Mouse (Mus musculus) lung, embryonic 14.5 days (tissue): Measurements from ENCODE around the gene Inhba. TPM values are rescaled to one million over a fixed set of nuclear protein-coding genes. Genes with fewer than 3 reads are reported as not detected.

Experiments used
- ATAC-seq: fragments of 200-750 bp; cut with Nextera tagmentation; 2 replicates; pipeline ENCODE4 v1.8.0; 2017; ENCODE audit warnings: mild to moderate bottlenecking, moderate TSS enrichment, moderate library complexity; ENCODE audit not compliant: insufficient read depth
- DNase-seq: peaks from one replicate; pipeline ENCODE4 v3.0.0-alpha.2; 2015
- H3K27ac ChIP-seq: fragments of 300-500 bp; sonication (generic); 2 replicates; pipeline ENCODE4 v1.5.1; 2014; ENCODE audit warnings: low read depth, mild to moderate bottlenecking, moderate library complexity
- H3K27me3 ChIP-seq: fragments of 300-500 bp; sonication (generic); 2 replicates; pipeline ENCODE4 v1.6.1; 2014; ENCODE audit warnings: low read length, control low read depth; ENCODE audit not compliant: insufficient read depth
- H3K36me3 ChIP-seq: fragments of 300-500 bp; sonication (generic); 2 replicates; pipeline ENCODE4 v1.6.1; 2014; ENCODE audit warnings: control low read depth; ENCODE audit not compliant: insufficient read depth
- H3K4me1 ChIP-seq: fragments of 300-500 bp; sonication (generic); 2 replicates; pipeline ENCODE4 v1.6.1; 2014; ENCODE audit warnings: antibody characterized with exemption, control low read depth; ENCODE audit not compliant: insufficient read depth
- H3K4me2 ChIP-seq: fragments of 300-500 bp; sonication (generic); 2 replicates; pipeline ENCODE4 v1.6.1; 2014; ENCODE audit warnings: mild to moderate bottlenecking
- H3K4me3 ChIP-seq: fragments of 300-500 bp; sonication (generic); 2 replicates; pipeline ENCODE4 v1.5.1; 2014; ENCODE audit warnings: low read depth, low read length
- H3K9ac ChIP-seq: fragments of 300-500 bp; sonication (generic); 2 replicates; pipeline ENCODE4 v1.6.1; 2014
- H3K9me3 ChIP-seq: fragments of 300-500 bp; sonication (generic); 2 replicates; pipeline ENCODE4 v1.6.1; 2016; ENCODE audit warnings: low read depth, low read length, control low read depth
- CTCF ChIP-seq: IDR thresholded peaks from 2 replicates; pipeline ENCODE4 v1.5.1; 2016; ENCODE audit warnings: antibody characterized with exemption, low read depth
- WGBS: fragments of 180-500 bp; shearing (Covaris S2); extraction: QIAGEN DNeasy Blood & Tissue Kit; methylation state at CpG from one replicate; pipeline ENCODE4 v1.1.7; 2014; 5-methylcytosine and 5-hydroxymethylcytosine counted together
- polyA plus RNA-seq: library from polyadenylated mRNA; unstranded; fragments of >200 nt; fragmentation: Nextera tagmentation; extraction: Ambion mirVana; gene quantifications from 2 replicates; pipeline ENCODE4 v1.2.1, GENCODE M21; 2014

Gene Inhba
- 3.1 and 3.2 TPM in 2 replicates for polyA plus RNA-seq

DNA sequence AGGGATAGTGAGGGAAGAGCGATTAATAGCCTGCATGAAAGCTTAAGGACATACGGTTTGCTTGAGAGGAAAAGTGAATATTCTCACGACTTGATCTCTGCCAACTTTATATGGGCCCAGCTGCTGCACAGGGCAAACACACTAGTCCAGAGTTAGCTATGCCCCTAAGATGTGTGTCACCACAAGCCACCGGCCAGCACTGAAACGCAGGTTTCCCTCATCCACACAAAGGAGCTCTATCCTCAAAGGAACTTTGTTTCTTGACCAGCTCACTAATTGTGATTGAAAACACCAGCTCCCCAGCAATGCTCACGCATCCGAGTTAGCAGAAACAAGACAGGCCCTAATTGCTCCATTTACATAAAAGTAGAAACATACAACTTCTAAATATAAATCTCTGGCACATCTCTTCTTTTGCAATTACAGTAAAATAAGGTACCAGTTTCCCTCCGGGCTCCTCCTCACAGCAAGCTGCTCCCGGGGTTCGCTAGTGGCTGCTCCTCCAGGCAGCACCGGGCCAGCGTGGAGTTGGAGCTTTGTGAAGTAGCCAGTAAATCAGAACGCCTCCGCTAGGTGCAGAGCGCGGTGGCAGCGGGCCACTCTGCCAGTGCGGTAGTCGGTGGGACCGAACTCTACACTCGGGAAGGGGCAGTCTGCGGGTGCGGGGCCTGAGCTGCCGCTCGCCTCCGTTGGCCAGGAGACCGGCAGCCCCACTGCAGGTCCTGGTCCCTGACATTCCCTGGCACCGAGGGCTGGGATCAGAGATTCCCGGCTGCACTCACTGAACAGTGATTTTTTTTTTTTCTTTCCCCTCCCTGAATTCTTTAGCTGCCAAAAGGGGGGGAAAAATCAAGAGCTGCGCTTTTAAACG, at the start of gene Inhba:
Gene Inhba, plus strand, starts transcription at position 480 of the 871 bp plus-strand sequence.
- DNase-seq (peak; percentile 69), ATAC-seq (peak; percentile 65)
- Histone ChIP-seq H3K36me3 (no peaks in the 10 kb centered on the region), H3K4me2 (peak within 1 kb of the TSS; percentile 87), H3K4me3 (peak within 1 kb of the TSS; percentile 48), H3K27me3 (no peaks in the 10 kb centered on the region), H3K9ac (peak within 1 kb of the TSS; percentile 60), H3K9me3 (no peaks in the 10 kb centered on the region), H3K27ac (0 out of 2 replicates have a peak within 1 kb of the TSS, but pooled peaks have one; percentile 18), H3K4me1 (no peaks in the 10 kb centered on the region; the same call in 1 of the 2 replicates)
- TF ChIP-seq CTCF, result no peak
- 9% methylated on average over 31 of the region's 31 CpGs for WGBS

DNA sequence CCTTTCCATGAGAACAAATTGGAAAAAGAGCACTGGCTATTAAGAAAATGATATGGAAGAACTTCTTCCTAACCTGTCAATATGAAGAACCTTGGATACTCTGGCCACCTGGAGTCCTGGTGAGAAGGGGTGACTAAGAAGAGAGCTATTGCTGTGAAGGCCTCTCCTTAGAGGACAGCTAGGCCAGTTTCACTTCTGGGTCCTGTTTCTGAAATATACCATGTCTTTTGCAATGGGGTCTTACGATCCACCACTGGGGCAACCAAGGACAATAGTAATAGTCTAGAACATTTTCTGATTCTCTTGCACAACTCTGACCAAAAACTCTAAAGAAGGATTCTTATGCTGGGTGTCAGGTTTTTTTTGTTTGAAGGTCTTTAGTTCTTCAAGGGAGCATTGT, 35.1 kb upstream of the Inhba start:
- no peaks in the 10 kb centered on the region for H3K36me3 ChIP-seq
- no peaks in the 10 kb centered on the region for H3K4me1 ChIP-seq
- no peak overlapping the region for H3K4me2 ChIP-seq
- ATAC-seq (no peak), DNase-seq (no peak)
- no peak for TF ChIP-seq CTCF
- H3K27me3 ChIP-seq, result no peaks in the 10 kb centered on the region
- H3K9ac ChIP-seq, result no peak overlapping the region
- 90% methylated on average over 1 of the region's 1 CpGs for WGBS
- H3K9me3 ChIP-seq, result no peaks in the 10 kb centered on the region
- H3K27ac ChIP-seq, result no peak overlapping the region
- H3K4me3 ChIP-seq, result no peak overlapping the region

DNA sequence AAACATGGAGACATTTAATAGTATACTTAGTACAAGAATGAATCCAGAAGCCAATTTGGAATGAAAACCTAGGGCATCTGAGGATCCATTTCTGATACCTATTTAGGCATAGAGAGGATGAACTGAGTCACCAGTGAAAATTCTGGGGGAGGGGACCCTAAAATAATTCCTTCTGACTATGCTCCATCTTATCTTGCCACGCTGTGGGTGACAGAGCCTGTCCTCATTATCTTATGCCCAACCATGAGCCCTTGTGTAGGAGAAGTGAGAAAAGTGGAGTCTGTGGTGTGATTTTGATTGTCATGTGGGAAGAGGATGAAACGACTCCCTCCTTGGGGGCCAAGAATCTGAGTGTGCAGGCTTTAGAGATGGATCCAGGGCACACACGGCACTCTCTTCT, 32.1 kb upstream of the Inhba start:
- H3K9ac ChIP-seq, result no peak overlapping the region
- no peak for TF ChIP-seq CTCF
- no peaks in the 10 kb centered on the region for H3K4me1 ChIP-seq
- 66% methylated on average over 3 of the region's 3 CpGs for WGBS
- no peak overlapping the region for H3K27ac ChIP-seq
- H3K4me3 ChIP-seq, result no peak overlapping the region
- H3K4me2 ChIP-seq, result no peak overlapping the region
- H3K27me3 ChIP-seq, result no peaks in the 10 kb centered on the region
- no peak for DNase-seq
- ATAC-seq, result no peak
- no peaks in the 10 kb centered on the region for H3K9me3 ChIP-seq
- no peaks in the 10 kb centered on the region for H3K36me3 ChIP-seq

DNA sequence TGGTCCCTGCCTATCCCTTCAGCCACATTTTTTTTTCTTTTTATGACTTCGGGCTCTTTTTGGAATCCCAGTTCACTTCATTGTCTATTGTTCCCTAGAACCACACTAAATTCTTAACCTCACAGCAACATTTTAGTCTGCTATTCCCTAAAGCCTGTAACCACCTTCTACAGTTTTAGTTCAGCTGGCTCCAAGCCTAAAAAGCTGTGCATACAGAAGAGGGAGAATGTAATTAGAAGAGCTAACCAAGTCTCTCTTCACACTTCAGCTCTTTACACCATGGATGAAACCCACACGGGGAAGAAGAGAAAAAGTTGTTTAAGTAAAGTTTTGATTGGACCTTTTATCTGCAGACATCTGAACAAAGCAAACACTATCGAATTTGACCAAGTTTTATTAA, 29.6 kb upstream of the Inhba start:
- whole genome bisulfite sequencing, result 65% methylated on average over 3 of the region's 3 CpGs
- no peak for TF ChIP-seq CTCF
- ATAC-seq (no peak), DNase-seq (no peak)
- Histone ChIP-seq H3K9ac (no peak overlapping the region), H3K36me3 (no peaks in the 10 kb centered on the region), H3K4me3 (no peak overlapping the region), H3K27me3 (no peaks in the 10 kb centered on the region), H3K4me1 (no peaks in the 10 kb centered on the region), H3K27ac (no peak overlapping the region), H3K4me2 (no peak overlapping the region), H3K9me3 (no peaks in the 10 kb centered on the region)

DNA sequence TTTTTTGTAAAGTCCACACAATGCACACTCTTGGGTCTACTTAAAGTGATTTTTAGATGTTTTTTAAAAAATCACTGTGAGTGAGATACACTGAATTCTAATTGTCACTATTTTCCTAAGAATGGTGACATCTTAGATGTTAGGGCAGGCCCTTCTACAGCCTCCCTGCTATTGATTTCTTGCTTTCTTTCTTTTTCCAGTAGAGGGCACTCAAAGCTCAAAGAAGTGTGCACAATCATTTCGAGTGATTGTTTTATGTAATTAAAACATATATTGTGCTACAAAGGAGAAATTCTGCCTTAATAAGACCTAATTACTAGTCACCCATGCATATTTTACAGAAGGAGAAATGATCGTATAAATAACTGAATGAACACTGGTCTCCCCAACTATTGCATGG, 25.9 kb upstream of the Inhba start:
- ATAC-seq (no peak), DNase-seq (peak; percentile 56)
- H3K36me3 ChIP-seq, result no peaks in the 10 kb centered on the region
- H3K4me1 ChIP-seq, result no peaks in the 10 kb centered on the region
- H3K4me2 ChIP-seq, result no peak overlapping the region
- H3K27me3 ChIP-seq, result no peaks in the 10 kb centered on the region
- H3K4me3 ChIP-seq, result no peak overlapping the region
- WGBS, result 70% methylated on average over 2 of the region's 2 CpGs
- no peak overlapping the region for H3K27ac ChIP-seq
- peak; percentile 48 for TF ChIP-seq CTCF
- H3K9me3 ChIP-seq, result no peaks in the 10 kb centered on the region
- H3K9ac ChIP-seq, result no peak overlapping the region

DNA sequence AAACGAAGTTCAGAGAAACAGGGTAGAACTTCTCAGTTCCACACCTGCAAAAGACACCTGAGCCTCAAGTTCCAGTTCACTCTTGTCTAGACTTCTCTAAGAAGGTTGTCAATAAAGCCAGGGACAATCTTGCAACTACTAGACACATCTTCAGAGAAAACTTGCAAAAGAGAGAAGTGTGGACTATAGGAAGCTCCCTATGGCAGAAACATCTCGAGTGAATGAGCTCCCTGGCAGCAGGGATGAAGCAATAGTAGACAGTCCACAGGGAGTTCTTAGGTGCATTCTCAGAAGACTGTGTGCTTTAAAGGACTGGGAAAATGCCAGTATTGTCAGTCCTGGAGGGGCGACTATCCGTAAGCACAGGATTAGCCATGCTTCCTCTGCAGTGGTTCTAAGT, 25.5 kb upstream of the Inhba start:
- WGBS, result 84% methylated on average over 4 of the region's 4 CpGs
- Histone ChIP-seq H3K27ac (no peak overlapping the region), H3K4me1 (no peaks in the 10 kb centered on the region), H3K36me3 (no peaks in the 10 kb centered on the region), H3K4me2 (no peak overlapping the region), H3K9ac (no peak overlapping the region), H3K27me3 (no peaks in the 10 kb centered on the region), H3K9me3 (no peaks in the 10 kb centered on the region), H3K4me3 (no peak overlapping the region)
- DNase-seq (no peak), ATAC-seq (no peak)
- no peak for TF ChIP-seq CTCF

DNA sequence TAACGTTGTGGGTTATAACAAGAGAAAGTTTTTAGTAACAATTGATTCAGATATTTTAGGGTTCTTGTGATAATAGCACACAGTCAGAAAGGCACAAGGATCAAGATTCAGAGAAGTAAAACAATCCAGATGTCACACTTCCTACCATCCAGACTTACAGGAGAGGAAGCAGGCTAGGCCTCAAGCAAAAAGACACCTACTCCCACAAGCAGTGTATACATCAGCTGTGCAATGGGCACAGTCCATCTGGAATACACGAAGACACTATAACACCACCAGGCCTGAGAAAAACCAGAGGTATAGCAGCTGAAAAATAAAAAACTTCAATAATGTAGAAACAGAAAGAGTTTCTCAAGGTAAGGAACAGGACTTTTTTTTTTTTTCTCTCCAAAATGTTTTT, 16.3 kb upstream of the Inhba start:
- Histone ChIP-seq H3K4me3 (no peak overlapping the region), H3K27ac (no peak overlapping the region), H3K27me3 (no peaks in the 10 kb centered on the region), H3K36me3 (no peaks in the 10 kb centered on the region), H3K9ac (no peak overlapping the region), H3K9me3 (no peaks in the 10 kb centered on the region), H3K4me1 (no peaks in the 10 kb centered on the region), H3K4me2 (no peak overlapping the region)
- WGBS, result 72% methylated on average over 2 of the region's 2 CpGs
- no peak for ATAC-seq
- no peak for DNase-seq
- no peak for TF ChIP-seq CTCF
